Mouse (Mus musculus) embryonic facial prominence, embryonic 13.5 days (tissue): ENCODE measurements around the gene Osgep. TPM values are rescaled to one million over a fixed set of nuclear protein-coding genes. Genes with fewer than 3 reads are reported as not detected.
A peak's percentile ranks its signal among the peaks of the same experiment; 100 is the strongest.
"Not testable (repeated sequence)": the region's sequence is repeated elsewhere in the genome, so short reads cannot be mapped to it uniquely, and the experiment has no call there.

ENCODE experiments used
- ATAC-seq: fragments of 200-750 bp; cut with Nextera tagmentation; 2 replicates; pipeline ENCODE4 v1.8.0; 2017; ENCODE audit warnings: low read depth; ENCODE audit not compliant: insufficient number of reproducible peaks, insufficient read depth, low FRiP score, low TSS enrichment
- H3K27ac ChIP-seq: fragments of 300-500 bp; sonication (generic); 2 replicates; pipeline ENCODE4 v1.5.1; 2015; ENCODE audit warnings: moderate library complexity, mild to moderate bottlenecking, inconsistent platforms
- H3K27me3 ChIP-seq: fragments of 300-500 bp; sonication (generic); 2 replicates; pipeline ENCODE4 v1.6.1; 2015; ENCODE audit warnings: mild to moderate bottlenecking, inconsistent platforms
- H3K36me3 ChIP-seq: fragments of 300-500 bp; sonication (generic); 2 replicates; pipeline ENCODE4 v1.6.1; 2015; ENCODE audit warnings: mild to moderate bottlenecking, inconsistent platforms
- H3K4me1 ChIP-seq: fragments of 300-500 bp; sonication (generic); 2 replicates; pipeline ENCODE4 v1.6.1; 2015; ENCODE audit warnings: inconsistent platforms
- H3K4me2 ChIP-seq: fragments of 300-500 bp; sonication (generic); 2 replicates; pipeline ENCODE4 v1.6.1; 2015; ENCODE audit warnings: moderate library complexity, mild to moderate bottlenecking, inconsistent platforms
- H3K4me3 ChIP-seq: fragments of 300-500 bp; sonication (generic); 2 replicates; pipeline ENCODE4 v1.5.1; 2015; ENCODE audit warnings: mild to moderate bottlenecking, inconsistent platforms
- H3K9ac ChIP-seq: fragments of 300-500 bp; sonication (generic); 2 replicates; pipeline ENCODE4 v1.6.1; 2015; ENCODE audit warnings: mild to moderate bottlenecking, inconsistent platforms
- H3K9me3 ChIP-seq: fragments of 300-500 bp; sonication (generic); 2 replicates; pipeline ENCODE4 v1.6.1; 2016; ENCODE audit warnings: inconsistent platforms
- WGBS: fragments of 180-500 bp; shearing (Covaris S2); methylation state at CpG from one replicate; pipeline ENCODE4 v1.1.7; 2015; ENCODE audit warnings: mixed read lengths; 5-methylcytosine and 5-hydroxymethylcytosine counted together
- polyA plus RNA-seq: library from polyadenylated mRNA; unstranded; fragments of >200 nt; fragmentation: Nextera tagmentation; extraction: Ambion mirVana; gene quantifications from 2 replicates; pipeline ENCODE4 v1.2.1, GENCODE M21; 2015

Osgep gene
- polyA plus RNA-seq = 182 and 189 TPM in 2 replicates

- Histone ChIP-seq H3K27ac (peak within 1 kb of the TSS; percentile 95), H3K9ac (peak within 1 kb of the TSS; percentile 87), H3K27me3 (no peaks in the 10 kb centered on the region), H3K4me2 (peak within 1 kb of the TSS; percentile 79), H3K4me3 (peak within 1 kb of the TSS; percentile 73), H3K9me3 (no peaks in the 10 kb centered on the region), H3K4me1 (peaks cover 24% of the 10 kb centered on the region), H3K36me3 (peaks cover 45% of the 10 kb centered on the region)
- ATAC-seq = peak; percentile 93
- under 1% methylated on average over 57 of the region's 57 CpGs for WGBS
These were observed at the start of gene Osgep, which contains the start of gene Apex1 for GRCm38 (mm10) chr14:50924281-50925064. TSS of gene Osgep (minus strand) at chr14:50924893. TSS of gene Apex1 (plus strand) at chr14:50924968.

- 43% methylated on average over 4 of the region's 4 CpGs for WGBS
These were observed 49.0 kb upstream of the Osgep start for GRCm38 (mm10) chr14:50973700-50974099.

GRCm38 (mm10) chr14:50973054-50973453 is 48.4 kb upstream of the Osgep start:
- not testable (repeated sequence) for H3K4me3 ChIP-seq, H3K36me3 ChIP-seq, H3K9me3 ChIP-seq, ATAC-seq, H3K27me3 ChIP-seq, H3K27ac ChIP-seq, H3K4me1 ChIP-seq, H3K4me2 ChIP-seq, H3K9ac ChIP-seq
- WGBS = 93% methylated on average over 5 of the region's 5 CpGs

More at GRCm38 (mm10) chr14:50973700-50974099, 49.0 kb upstream of the Osgep start:
- H3K4me1 ChIP-seq = no peaks in the 10 kb centered on the region; the same call in 1 of the 2 replicates
- ATAC-seq = no peak
- H3K9ac ChIP-seq = no peak overlapping the region
- no peak overlapping the region for H3K4me3 ChIP-seq
- H3K27ac ChIP-seq = no peak overlapping the region
- H3K9me3 ChIP-seq = no peaks in the 10 kb centered on the region
- no peaks in the 10 kb centered on the region for H3K27me3 ChIP-seq
- H3K36me3 ChIP-seq = no peaks in the 10 kb centered on the region
- H3K4me2 ChIP-seq = no peak overlapping the region

- H3K4me2 ChIP-seq = no peak overlapping the region
- WGBS = 64% methylated on average over 1 of the region's 1 CpGs
- H3K9ac ChIP-seq = no peak overlapping the region
- no peaks in the 10 kb centered on the region for H3K27me3 ChIP-seq
- ATAC-seq = no peak
- no peaks in the 10 kb centered on the region for H3K4me1 ChIP-seq
- no peak overlapping the region for H3K4me3 ChIP-seq
- no peaks in the 10 kb centered on the region for H3K36me3 ChIP-seq
- no peak overlapping the region for H3K27ac ChIP-seq
- H3K9me3 ChIP-seq = no peaks in the 10 kb centered on the region
These were observed 46.1 kb upstream of the Osgep start for GRCm38 (mm10) chr14:50970822-50971221.

- H3K4me2 ChIP-seq = 0 out of 2 replicates have a peak overlapping the region, but pooled peaks have one; percentile 3
- H3K9me3 ChIP-seq = no peaks in the 10 kb centered on the region
- no peaks in the 10 kb centered on the region for H3K36me3 ChIP-seq
- 27% methylated on average over 12 of the region's 12 CpGs for WGBS
- H3K4me1 ChIP-seq = no peaks in the 10 kb centered on the region
- no peak overlapping the region for H3K27ac ChIP-seq
- H3K27me3 ChIP-seq = no peaks in the 10 kb centered on the region
- no peak overlapping the region for H3K9ac ChIP-seq
- no peak overlapping the region for H3K4me3 ChIP-seq
- no peak for ATAC-seq
These were observed 45.2 kb upstream of the Osgep start for GRCm38 (mm10) chr14:50969558-50970544.

GRCm38 (mm10) chr14:50969041-50969440 is 44.3 kb upstream of the Osgep start:
- 0% methylated on average over 1 of the region's 1 CpGs for WGBS
- no peak for ATAC-seq

GRCm38 (mm10) chr14:50968216-50968980 is 43.7 kb upstream of the Osgep start:
- WGBS = 73% methylated on average over 5 of the region's 5 CpGs
- Histone ChIP-seq H3K27me3 (no peaks in the 10 kb centered on the region), H3K36me3 (no peaks in the 10 kb centered on the region), H3K9ac (no peak overlapping the region), H3K4me2 (no peak overlapping the region), H3K4me3 (no peak overlapping the region), H3K4me1 (no peaks in the 10 kb centered on the region), H3K27ac (no peak overlapping the region), H3K9me3 (no peaks in the 10 kb centered on the region)
- no peak for ATAC-seq

More at GRCm38 (mm10) chr14:50969041-50969440, 44.3 kb upstream of the Osgep start:
- Histone ChIP-seq H3K4me1 (no peaks in the 10 kb centered on the region), H3K27ac (no peak overlapping the region), H3K27me3 (no peaks in the 10 kb centered on the region), H3K36me3 (no peaks in the 10 kb centered on the region), H3K9me3 (no peaks in the 10 kb centered on the region), H3K4me2 (no peak overlapping the region), H3K9ac (no peak overlapping the region), H3K4me3 (no peak overlapping the region)

GRCm38 (mm10) chr14:50958289-50958995 is 33.7 kb upstream of the Osgep start:
- not testable (repeated sequence) for H3K4me2 ChIP-seq, H3K9me3 ChIP-seq, H3K9ac ChIP-seq, H3K4me1 ChIP-seq, ATAC-seq, H3K27me3 ChIP-seq, H3K4me3 ChIP-seq, H3K36me3 ChIP-seq, H3K27ac ChIP-seq
- 88% methylated on average over 5 of the region's 5 CpGs for WGBS

- not testable (repeated sequence) for H3K27ac ChIP-seq, H3K36me3 ChIP-seq, H3K4me2 ChIP-seq, H3K4me3 ChIP-seq, H3K4me1 ChIP-seq, H3K27me3 ChIP-seq, ATAC-seq, H3K9ac ChIP-seq, H3K9me3 ChIP-seq
- WGBS = 63% methylated on average over 3 of the region's 3 CpGs
These were observed 32.5 kb upstream of the Osgep start for GRCm38 (mm10) chr14:50957146-50957545.

- not testable (repeated sequence) for H3K4me2 ChIP-seq, H3K9ac ChIP-seq, H3K4me3 ChIP-seq, H3K9me3 ChIP-seq, H3K27ac ChIP-seq, ATAC-seq, H3K4me1 ChIP-seq, H3K27me3 ChIP-seq, H3K36me3 ChIP-seq
- 81% methylated on average over 6 of the region's 6 CpGs for WGBS
These were observed 32.0 kb upstream of the Osgep start for GRCm38 (mm10) chr14:50956724-50957123.
